Mouse (Mus musculus) ES-E14 (cell line): ENCODE data around the gene Pusl1. TPM values are rescaled to one million over a fixed set of nuclear protein-coding genes. Genes with fewer than 3 reads are reported as not detected.

Source experiments
- DNase-seq: peaks from one replicate; pipeline ENCODE4 v3.0.0-alpha.2; 2013; ENCODE audit warnings: low read depth, low spot score
- H3K27ac ChIP-seq: 2 replicates; pipeline ENCODE4 v1.5.1; 2012; ENCODE audit warnings: low read depth, mild to moderate bottlenecking, low read length, moderate library complexity, mixed read lengths; ENCODE audit not compliant: poor library complexity, insufficient read depth, severe bottlenecking
- H3K36me3 ChIP-seq: 2 replicates; pipeline ENCODE4 v1.6.1; 2012; ENCODE audit warnings: mild to moderate bottlenecking, low read length, moderate library complexity, mixed read lengths; ENCODE audit not compliant: control insufficient read depth, poor library complexity, insufficient read depth, severe bottlenecking
- H3K4me1 ChIP-seq, 2 experiments: fragments of 150-350 bp in 1 of 2; sonication (generic) in 1 of 2; 2 replicates each; pipeline ENCODE4 v1.6.1; 2012; ENCODE audit warnings: low read length in 2 of 2, mild to moderate bottlenecking in 1 of 2, mixed read lengths in 1 of 2; ENCODE audit not compliant: control insufficient read depth in 2 of 2, insufficient read depth in 2 of 2, poor library complexity in 1 of 2
- H3K4me3 ChIP-seq, 2 experiments: fragments of 150-350 bp in 1 of 2; sonication (generic) in 1 of 2; 2 replicates each; pipeline ENCODE4 v1.5.1; 2012; ENCODE audit warnings: low read length in 2 of 2, low read depth in 1 of 2, mild to moderate bottlenecking in 1 of 2, mixed read lengths in 1 of 2; ENCODE audit not compliant: insufficient read depth in 1 of 2, poor library complexity in 1 of 2, severe bottlenecking in 1 of 2
- H3K9ac ChIP-seq: 2 replicates; pipeline ENCODE4 v1.6.1; 2012; ENCODE audit warnings: low read depth, mild to moderate bottlenecking, low read length, mixed read lengths; ENCODE audit not compliant: poor library complexity, insufficient read depth, severe bottlenecking
- H3K9me3 ChIP-seq: fragments of 150-350 bp; sonication (generic); 2 replicates; pipeline ENCODE4 v1.6.1; 2012; ENCODE audit warnings: low read depth, mild to moderate bottlenecking, low read length; ENCODE audit not compliant: control insufficient read depth, insufficient read depth
- CHD2 ChIP-seq: IDR thresholded peaks from 2 replicates; pipeline ENCODE4 v1.6.1; 2014; ENCODE audit warnings: mild to moderate bottlenecking, low read depth, low read length, inconsistent platforms
- HCFC1 ChIP-seq: IDR thresholded peaks from 2 replicates; pipeline ENCODE4 v1.6.1; 2012; ENCODE audit warnings: low read length, inconsistent platforms, borderline replicate concordance; ENCODE audit not compliant: insufficient read depth
- MAFK ChIP-seq: IDR thresholded peaks from 2 replicates; pipeline ENCODE4 v1.6.1; 2014; ENCODE audit warnings: mild to moderate bottlenecking, low read depth, low read length, inconsistent platforms; ENCODE audit not compliant: insufficient read depth
- ZC3H11A ChIP-seq: IDR thresholded peaks from 2 replicates; pipeline ENCODE4 v1.6.1; 2012; ENCODE audit warnings: low read depth, mild to moderate bottlenecking, inconsistent platforms, low read length, borderline replicate concordance
- ZNF384 ChIP-seq: IDR thresholded peaks from 2 replicates; pipeline ENCODE4 v1.6.1; 2012; ENCODE audit warnings: low read depth, low read length, inconsistent platforms
- in situ Hi-C, 2 experiments: fragments of 600-800 bp; cut with MboI; formaldehyde crosslinking; loops; one replicate each; pipeline ENCODE4 v1.15.1; 2025; ENCODE audit warnings: low sequenced_read_pairs in 2 of 2, inconsistent platforms in 1 of 2; ENCODE audit not compliant: unreplicated experiment in 2 of 2
- total RNA-seq: library from RNA; depleted of rRNA; stranded (reverse); fragments of 300-350 nt; gene quantifications from 2 replicates; pipeline ENCODE4 v1.2.3, GENCODE M21; 2012

The Pusl1 gene
- total RNA-seq, 1 experiment = 62.2 TPM

DNA sequence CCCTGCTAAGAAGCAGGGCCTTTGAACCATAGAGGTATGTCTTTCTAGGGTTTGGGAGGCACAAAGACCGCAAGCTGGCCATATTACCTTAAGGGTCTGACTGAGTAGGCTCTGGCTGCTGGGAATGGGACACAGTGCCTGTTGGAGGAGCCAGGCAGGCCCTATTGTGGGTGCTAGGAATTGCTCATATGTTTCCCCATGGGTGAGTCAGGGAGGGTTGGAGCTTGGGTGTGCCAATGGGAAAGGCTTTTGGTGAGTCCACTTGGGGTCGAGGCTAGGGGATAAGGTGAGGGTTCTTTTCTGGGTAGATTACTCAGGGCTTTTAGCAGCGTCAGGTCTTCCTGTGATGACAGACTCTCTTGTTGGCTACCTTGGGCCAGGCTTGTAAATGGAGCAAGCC lies 40.2 kb downstream of the Pusl1 start:
- H3K36me3 ChIP-seq = peaks cover 14% of the 10 kb centered on the region; the same call in 1 of the 2 replicates
- in situ Hi-C loops = no loop called here
- no peak for DNase-seq
- no peak for TF ChIP-seq CHD2
- TF ChIP-seq ZC3H11A = no peak
- no peak for TF ChIP-seq HCFC1
- no peak for TF ChIP-seq ZNF384
- no peak for TF ChIP-seq MAFK
- H3K27ac ChIP-seq = no peak overlapping the region
- H3K9ac ChIP-seq = no peak overlapping the region
- H3K4me1 ChIP-seq = peaks cover 5 to 9% of the 10 kb centered on the region in 2 experiments; a peak in 3 of 4 replicates
- no peak overlapping the region for H3K4me3 ChIP-seq
- H3K9me3 ChIP-seq = no peaks in the 10 kb centered on the region

DNA sequence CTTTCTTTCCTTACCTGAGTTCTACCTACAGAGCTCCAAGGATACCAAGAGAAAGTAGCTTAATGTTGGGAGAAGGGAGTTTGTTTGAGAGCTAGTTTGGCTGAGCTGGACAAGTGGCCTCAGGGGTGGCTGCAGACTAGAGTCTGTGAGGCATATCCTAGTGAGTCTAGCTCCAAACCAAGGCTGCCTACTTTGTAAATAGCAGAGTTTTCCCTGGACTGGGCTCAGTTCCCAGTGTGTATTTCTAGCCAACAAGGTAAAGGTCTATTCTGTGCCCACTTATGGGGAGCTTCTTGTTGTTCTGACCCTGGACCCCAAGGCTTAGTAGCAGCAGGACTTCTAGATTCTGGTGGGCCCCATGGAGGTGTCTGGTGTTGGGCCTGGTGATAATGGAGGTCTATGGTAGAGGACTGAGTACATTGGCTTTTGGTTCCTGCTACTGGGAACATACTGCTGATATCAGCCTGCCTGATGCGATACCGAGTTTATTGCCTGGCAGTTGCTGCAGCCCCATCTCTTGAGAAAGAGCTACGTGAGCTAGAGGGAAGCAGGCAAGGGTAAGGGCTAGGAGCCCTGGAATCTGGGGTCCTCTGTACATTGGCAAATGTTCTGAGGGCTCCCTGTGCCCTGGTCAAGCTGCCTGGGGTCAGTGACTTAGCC lies 41.7 kb downstream of the Pusl1 start:
- H3K36me3 ChIP-seq = peaks cover 3% of the 10 kb centered on the region; the same call in 1 of the 2 replicates
- no peak overlapping the region for H3K9ac ChIP-seq
- no peak for DNase-seq
- peaks cover 5 to 9% of the 10 kb centered on the region in 2 experiments; a peak in 3 of 4 replicates for H3K4me1 ChIP-seq
- no peak overlapping the region for H3K27ac ChIP-seq
- H3K4me3 ChIP-seq = no peak overlapping the region
- no peaks in the 10 kb centered on the region for H3K9me3 ChIP-seq
- in situ Hi-C loops = no loop called here
- TF ChIP-seq ZNF384 (no peak), ZC3H11A (no peak), CHD2 (no peak), MAFK (no peak), HCFC1 (no peak)

DNA sequence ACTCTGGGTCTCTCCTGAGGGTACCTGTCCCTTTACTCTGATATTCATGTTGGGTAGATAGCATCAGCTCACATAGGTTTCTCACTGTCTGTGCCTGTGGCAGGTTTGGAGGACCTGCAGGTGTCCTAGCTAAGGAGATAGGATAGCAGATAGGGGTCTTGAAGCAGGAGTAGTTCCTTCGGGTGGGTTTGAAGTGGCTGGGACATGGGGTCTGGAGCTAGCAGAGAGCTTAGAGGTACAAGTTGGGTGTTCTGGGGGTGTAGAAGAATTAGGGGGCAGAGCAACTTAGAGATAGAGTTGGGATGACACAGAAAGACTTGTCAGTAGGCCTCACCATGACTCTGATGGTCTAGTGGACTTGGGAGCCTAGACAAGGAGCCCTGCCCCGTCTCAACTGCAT lies 42.2 kb downstream of the Pusl1 start:
- H3K36me3 ChIP-seq = no peaks in the 10 kb centered on the region

DNA sequence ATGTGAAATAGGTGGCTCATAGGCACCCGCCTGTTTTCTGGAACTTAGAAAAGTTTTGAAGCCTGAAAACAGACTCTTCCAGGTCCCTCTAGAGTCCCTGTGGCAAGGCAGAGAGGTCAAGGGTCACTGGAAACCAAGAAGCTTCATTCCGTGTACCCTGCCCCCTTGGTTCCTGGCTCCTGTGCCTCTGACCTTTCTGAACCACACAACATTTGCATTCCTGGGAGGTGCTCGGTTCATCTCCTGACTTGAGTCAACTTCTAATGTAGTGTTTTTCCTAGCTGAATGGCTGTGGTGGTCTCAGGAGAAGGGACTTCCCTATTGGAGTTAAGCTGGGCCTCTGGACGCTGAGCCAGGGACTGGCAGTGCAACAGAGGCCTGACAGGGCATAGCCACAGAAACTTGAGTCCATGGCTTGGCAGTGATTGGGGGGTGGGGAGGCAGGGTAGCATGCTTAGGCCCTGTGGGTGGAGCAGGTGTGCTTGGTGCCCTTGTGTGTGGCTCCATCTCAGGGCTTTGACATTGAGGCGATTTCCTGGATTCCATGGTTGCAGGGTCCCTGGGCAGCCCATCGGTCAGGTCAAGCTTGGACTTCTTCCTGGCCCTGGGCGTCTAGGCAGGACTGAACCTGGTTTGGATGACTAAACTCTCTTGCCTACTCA lies 43.0 kb downstream of the Pusl1 start:
- Histone ChIP-seq H3K4me3 (peak overlapping the region; percentile 74 to 96; a peak in 3 of 4 replicates), H3K27ac (no peak overlapping the region), H3K9ac (no peak overlapping the region), H3K9me3 (no peaks in the 10 kb centered on the region), H3K36me3 (no peaks in the 10 kb centered on the region), H3K4me1 (peaks cover 5 to 9% of the 10 kb centered on the region in 2 experiments; a peak in 3 of 4 replicates)
- no peak for DNase-seq
- TF ChIP-seq MAFK (no peak), CHD2 (no peak), ZC3H11A (no peak), HCFC1 (no peak), ZNF384 (no peak)
- in situ Hi-C loops = no loop called here

More for the DNA sequence above, 42.2 kb downstream of the Pusl1 start:
- Histone ChIP-seq H3K9me3 (no peaks in the 10 kb centered on the region), H3K4me1 (peaks cover 5 to 9% of the 10 kb centered on the region in 2 experiments; a peak in 3 of 4 replicates), H3K4me3 (no peak overlapping the region), H3K9ac (no peak overlapping the region), H3K27ac (no peak overlapping the region)
- no peak for DNase-seq
- in situ Hi-C loops = no loop called here
- TF ChIP-seq ZNF384 = no peak
- no peak for TF ChIP-seq MAFK
- TF ChIP-seq ZC3H11A = no peak
- no peak for TF ChIP-seq CHD2
